Mouse (Mus musculus) ES-Bruce4 (cell line): Measurements from ENCODE around the gene Dgkh. TPM values are rescaled to one million over a fixed set of nuclear protein-coding genes. Genes with fewer than 3 reads are reported as not detected.
A peak's percentile ranks its signal among the peaks of the same experiment; 100 is the strongest.

Experiments used
- H3K27ac ChIP-seq: 2 replicates; pipeline ENCODE4 v1.5.1; 2012; ENCODE audit warnings: low read length, inconsistent platforms; ENCODE audit not compliant: insufficient read depth
- H3K27me3 ChIP-seq: 2 replicates; pipeline ENCODE4 v1.6.1; 2012; ENCODE audit warnings: mild to moderate bottlenecking, low read length, inconsistent platforms; ENCODE audit not compliant: control insufficient read depth, poor library complexity, insufficient read depth, severe bottlenecking
- H3K36me3 ChIP-seq: 2 replicates; pipeline ENCODE4 v1.6.1; 2012; ENCODE audit warnings: inconsistent platforms, mild to moderate bottlenecking, low read length, moderate library complexity; ENCODE audit not compliant: control insufficient read depth, poor library complexity, insufficient read depth, severe bottlenecking
- H3K4me1 ChIP-seq: one replicate; pipeline ENCODE4 v1.8.1; 2011; ENCODE audit warnings: low read length; ENCODE audit not compliant: control insufficient read depth, insufficient read depth
- H3K4me3 ChIP-seq: 2 replicates; pipeline ENCODE4 v1.5.1; 2011; ENCODE audit warnings: low read depth, mild to moderate bottlenecking, low read length
- H3K9ac ChIP-seq: 2 replicates; pipeline ENCODE4 v1.6.1; 2012; ENCODE audit warnings: low read depth, mild to moderate bottlenecking, inconsistent platforms; ENCODE audit not compliant: poor library complexity, severe bottlenecking
- H3K9me3 ChIP-seq: replicated peaks from 2 replicates; pipeline ENCODE4 v1.6.1; 2012; ENCODE audit warnings: mild to moderate bottlenecking, low read length, inconsistent platforms; ENCODE audit not compliant: control insufficient read depth, poor library complexity, insufficient read depth, severe bottlenecking
- CTCF ChIP-seq: IDR thresholded peaks from one replicate; pipeline ENCODE4 v1.8.1; 2011; ENCODE audit warnings: low read depth, low read length
- EP300 ChIP-seq: IDR thresholded peaks from 2 replicates; pipeline ENCODE4 v1.6.1; 2011; ENCODE audit warnings: low read depth, low read length; ENCODE audit not compliant: insufficient read depth
- POLR2A ChIP-seq: IDR thresholded peaks from one replicate; pipeline ENCODE4 v1.8.1; 2011; ENCODE audit warnings: low read length; ENCODE audit not compliant: insufficient read depth
- polyA plus RNA-seq: library from polyadenylated mRNA; stranded (reverse); fragments of >200 nt; gene quantifications from 2 replicates; pipeline ENCODE4 v1.2.4, GENCODE M21; 2011; ENCODE audit warnings: low read depth; ENCODE audit not compliant: missing spikeins, insufficient read depth, insufficient read length

Gene Dgkh
- 11.6 and 11.7 TPM in 2 replicates for polyA plus RNA-seq

GRCm38 (mm10) chr14:78732617-78733312 is at the start of gene Dgkh:
TSS of gene Dgkh (minus strand) at chr14:78732776.
- TF ChIP-seq CTCF (no peak), EP300 (no peak), POLR2A (no peak)
- H3K27ac ChIP-seq = peak within 1 kb of the TSS; percentile 63

GRCm38 (mm10) chr14:78777215-78777614 is 44.6 kb upstream of the Dgkh start:
- no peak overlapping the region for H3K4me3 ChIP-seq
- peaks cover 3% of the 10 kb centered on the region for H3K4me1 ChIP-seq
- H3K36me3 ChIP-seq = no peaks in the 10 kb centered on the region
- TF ChIP-seq EP300 (no peak), POLR2A (no peak), CTCF (no peak)
- H3K9ac ChIP-seq = no peak overlapping the region
- no peaks in the 10 kb centered on the region for H3K9me3 ChIP-seq
- no peaks in the 10 kb centered on the region for H3K27me3 ChIP-seq
- no peak overlapping the region for H3K27ac ChIP-seq

More at GRCm38 (mm10) chr14:78732617-78733312, at the start of gene Dgkh:
- H3K4me1 ChIP-seq = no peaks in the 10 kb centered on the region
- no peaks in the 10 kb centered on the region for H3K9me3 ChIP-seq
- peak within 1 kb of the TSS; percentile 76 for H3K4me3 ChIP-seq
- 0 out of 2 replicates have a peak, but pooled peaks cover 1% of the 10 kb centered on the region for H3K27me3 ChIP-seq
- peak within 1 kb of the TSS; percentile 94 for H3K9ac ChIP-seq
- H3K36me3 ChIP-seq = no peaks in the 10 kb centered on the region

- H3K4me3 ChIP-seq = no peak overlapping the region
These were observed 44.1 kb upstream of the Dgkh start for GRCm38 (mm10) chr14:78776659-78777058.

GRCm38 (mm10) chr14:78775699-78776098 is 43.1 kb upstream of the Dgkh start:
- Histone ChIP-seq H3K9me3 (no peaks in the 10 kb centered on the region), H3K36me3 (no peaks in the 10 kb centered on the region), H3K27me3 (no peaks in the 10 kb centered on the region), H3K4me3 (no peak overlapping the region), H3K27ac (no peak overlapping the region), H3K4me1 (peaks cover 4% of the 10 kb centered on the region), H3K9ac (no peak overlapping the region)
- TF ChIP-seq POLR2A (no peak), CTCF (no peak), EP300 (no peak)

More at GRCm38 (mm10) chr14:78776659-78777058, 44.1 kb upstream of the Dgkh start:
- peaks cover 3% of the 10 kb centered on the region for H3K4me1 ChIP-seq
- H3K36me3 ChIP-seq = no peaks in the 10 kb centered on the region
- no peak overlapping the region for H3K27ac ChIP-seq
- H3K9me3 ChIP-seq = no peaks in the 10 kb centered on the region
- H3K27me3 ChIP-seq = no peaks in the 10 kb centered on the region
- H3K9ac ChIP-seq = no peak overlapping the region
- TF ChIP-seq POLR2A (no peak), CTCF (no peak), EP300 (no peak)

- Histone ChIP-seq H3K9ac (no peak overlapping the region), H3K27me3 (no peaks in the 10 kb centered on the region), H3K9me3 (no peaks in the 10 kb centered on the region), H3K36me3 (no peaks in the 10 kb centered on the region), H3K4me1 (peaks cover 5% of the 10 kb centered on the region), H3K27ac (no peak overlapping the region), H3K4me3 (no peak overlapping the region)
- no peak for TF ChIP-seq POLR2A
- TF ChIP-seq EP300 = no peak
- TF ChIP-seq CTCF = no peak
These were observed 42.6 kb upstream of the Dgkh start for GRCm38 (mm10) chr14:78775226-78775625.

GRCm38 (mm10) chr14:78770457-78770856 is 37.9 kb upstream of the Dgkh start:
- Histone ChIP-seq H3K27me3 (no peaks in the 10 kb centered on the region), H3K27ac (peak overlapping the region; percentile 47), H3K9ac (no peak overlapping the region), H3K9me3 (no peaks in the 10 kb centered on the region), H3K36me3 (no peaks in the 10 kb centered on the region), H3K4me3 (no peak overlapping the region), H3K4me1 (peaks cover 8% of the 10 kb centered on the region)
- TF ChIP-seq EP300 = no peak
- no peak for TF ChIP-seq CTCF
- no peak for TF ChIP-seq POLR2A
